Mouse (Mus musculus) lung, embryonic 16.5 days (tissue): ENCODE data around the gene Rgl1. TPM values are rescaled to one million over a fixed set of nuclear protein-coding genes. Genes with fewer than 3 reads are reported as not detected.

Experiments
- ATAC-seq: fragments of 200-750 bp; cut with Nextera tagmentation; 2 replicates; pipeline ENCODE4 v1.8.0; 2017; ENCODE audit warnings: low read depth, mild to moderate bottlenecking, moderate library complexity
- H3K27ac ChIP-seq: fragments of 300-500 bp; sonication (generic); 2 replicates; pipeline ENCODE4 v1.5.1; 2014; ENCODE audit warnings: mild to moderate bottlenecking, control low read depth, low read length
- H3K27me3 ChIP-seq: fragments of 300-500 bp; sonication (generic); 2 replicates; pipeline ENCODE4 v1.6.1; 2014; ENCODE audit warnings: low read depth, low read length, mixed read lengths; ENCODE audit not compliant: control insufficient read depth, insufficient read depth
- H3K36me3 ChIP-seq: fragments of 300-500 bp; sonication (generic); 2 replicates; pipeline ENCODE4 v1.6.1; 2014; ENCODE audit warnings: low read length; ENCODE audit not compliant: control insufficient read depth, insufficient read depth
- H3K4me1 ChIP-seq: fragments of 300-500 bp; sonication (generic); replicated peaks from 2 replicates; pipeline ENCODE4 v1.6.1; 2014; ENCODE audit warnings: low read length, mixed read lengths; ENCODE audit not compliant: control insufficient read depth, insufficient read depth
- H3K4me2 ChIP-seq: fragments of 300-500 bp; sonication (generic); 2 replicates; pipeline ENCODE4 v1.6.1; 2014; ENCODE audit warnings: low read depth, low read length, control low read depth
- H3K4me3 ChIP-seq: fragments of 300-500 bp; sonication (generic); 2 replicates; pipeline ENCODE4 v1.5.1; 2014; ENCODE audit warnings: mild to moderate bottlenecking, low read length, control low read depth
- H3K9ac ChIP-seq: fragments of 300-500 bp; sonication (generic); 2 replicates; pipeline ENCODE4 v1.6.1; 2014; ENCODE audit warnings: low read length, control low read depth
- H3K9me3 ChIP-seq: fragments of 300-500 bp; sonication (generic); 2 replicates; pipeline ENCODE4 v1.6.1; 2016; ENCODE audit warnings: low read length; ENCODE audit not compliant: control insufficient read depth
- WGBS: fragments of 180-500 bp; shearing (Covaris S2); extraction: QIAGEN DNeasy Blood & Tissue Kit; methylation state at CpG from one replicate; pipeline ENCODE4 v1.1.7; 2014; 5-methylcytosine and 5-hydroxymethylcytosine counted together
- polyA plus RNA-seq: library from polyadenylated mRNA; unstranded; fragments of >200 nt; fragmentation: Nextera tagmentation; extraction: Ambion mirVana; gene quantifications from 2 replicates; pipeline ENCODE4 v1.2.1, GENCODE M21; 2015

The Rgl1 gene
- polyA plus RNA-seq, 1 experiment from 2014 or later: 53.4 TPM

GRCm38 (mm10) chr1:152571340-152571739 lies 194.8 kb downstream of the Rgl1 start:
- Histone ChIP-seq H3K9me3 (no peaks in the 10 kb centered on the region), H3K9ac (no peak overlapping the region), H3K4me3 (no peak overlapping the region), H3K4me1 (peaks cover 36% of the 10 kb centered on the region), H3K4me2 (no peak overlapping the region), H3K27me3 (no peaks in the 10 kb centered on the region), H3K36me3 (no peaks in the 10 kb centered on the region; the same call in 1 of the 2 replicates), H3K27ac (peak overlapping the region; percentile 37; the same call in 1 of the 2 replicates)
- ATAC-seq: peak; percentile 19; the same call in 1 of the 2 replicates
- 75% methylated on average over 14 of the region's 14 CpGs for WGBS

DNA sequence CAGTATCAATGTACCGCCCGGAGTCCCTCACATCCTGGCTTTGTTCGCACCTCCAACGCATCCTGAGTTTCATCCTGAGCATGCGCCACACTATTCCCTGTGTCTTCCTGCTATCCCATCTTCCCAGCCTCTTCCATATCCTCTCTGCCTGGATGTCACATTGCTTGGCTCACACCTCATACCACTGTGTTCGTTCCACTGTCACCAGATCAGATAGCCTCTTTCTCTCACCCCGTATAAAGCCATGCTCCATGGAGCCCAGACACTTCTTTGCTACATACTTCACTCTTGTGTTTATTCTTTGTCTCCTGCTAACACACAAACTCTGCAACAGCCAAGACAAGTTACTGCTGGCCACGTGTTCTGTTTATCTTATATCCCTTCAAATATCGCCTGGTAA lies 195.5 kb downstream of the Rgl1 start:
- Histone ChIP-seq H3K27ac (no peak overlapping the region), H3K27me3 (no peaks in the 10 kb centered on the region), H3K9ac (no peak overlapping the region), H3K4me3 (no peak overlapping the region), H3K9me3 (no peaks in the 10 kb centered on the region), H3K36me3 (no peaks in the 10 kb centered on the region; the same call in 1 of the 2 replicates), H3K4me1 (peaks cover 40% of the 10 kb centered on the region), H3K4me2 (no peak overlapping the region)
- peak; percentile 86 for ATAC-seq
- WGBS: 52% methylated on average over 9 of the region's 9 CpGs

DNA sequence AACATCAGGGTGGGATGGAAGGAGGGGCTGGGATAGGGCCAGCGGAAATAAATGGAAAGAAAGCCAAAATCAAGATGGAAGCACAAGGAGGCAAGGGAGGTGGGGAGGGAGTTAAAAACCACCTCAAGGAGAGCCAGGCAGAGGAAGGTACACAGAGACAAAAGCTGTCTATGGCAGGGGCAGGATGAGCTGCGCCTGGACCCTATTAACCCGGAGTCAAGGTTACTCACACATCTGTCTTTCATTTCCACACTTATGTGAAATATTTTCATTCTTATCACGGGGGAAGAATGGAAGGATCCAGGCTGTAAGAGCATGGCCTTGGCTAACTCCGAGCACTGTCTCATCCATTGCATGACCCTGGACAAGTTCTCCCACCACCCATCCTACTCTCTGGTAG lies 202.9 kb downstream of the Rgl1 start:
- Histone ChIP-seq H3K36me3 (no peaks in the 10 kb centered on the region), H3K4me3 (no peak overlapping the region), H3K27ac (no peak overlapping the region), H3K4me1 (peaks cover 12% of the 10 kb centered on the region), H3K9me3 (no peaks in the 10 kb centered on the region), H3K27me3 (no peaks in the 10 kb centered on the region), H3K4me2 (no peak overlapping the region), H3K9ac (no peak overlapping the region)
- ATAC-seq: no peak
- 76% methylated on average over 5 of the region's 5 CpGs for WGBS

DNA sequence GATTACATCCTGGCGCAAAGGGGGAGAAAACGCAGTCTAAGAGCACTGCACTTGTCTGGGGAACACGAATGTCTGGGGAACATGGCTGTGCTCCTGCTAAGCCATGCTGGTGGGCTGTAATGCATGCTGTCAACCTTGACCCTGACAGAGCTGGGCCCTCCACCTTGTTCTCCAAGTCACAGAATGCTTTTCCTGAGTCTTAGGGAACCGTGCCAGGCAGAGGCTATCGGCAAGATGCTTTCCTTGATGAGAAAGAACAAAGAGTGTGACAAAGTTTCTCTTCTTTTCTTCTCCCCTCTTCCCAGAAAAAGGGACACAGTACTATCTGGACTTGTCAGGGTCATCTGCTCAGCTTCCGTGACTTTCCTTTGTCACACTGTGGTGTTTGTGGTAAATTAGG lies 203.3 kb downstream of the Rgl1 start:
- H3K36me3 ChIP-seq: no peaks in the 10 kb centered on the region
- 70% methylated on average over 6 of the region's 6 CpGs for WGBS
- no peak overlapping the region for H3K27ac ChIP-seq
- H3K9ac ChIP-seq: no peak overlapping the region
- H3K4me2 ChIP-seq: no peak overlapping the region
- peaks cover 12% of the 10 kb centered on the region for H3K4me1 ChIP-seq
- ATAC-seq: no peak
- H3K4me3 ChIP-seq: no peak overlapping the region
- no peaks in the 10 kb centered on the region for H3K27me3 ChIP-seq
- H3K9me3 ChIP-seq: no peaks in the 10 kb centered on the region

- no peak for ATAC-seq
- Histone ChIP-seq H3K9ac (no peak overlapping the region), H3K4me2 (no peak overlapping the region), H3K9me3 (no peaks in the 10 kb centered on the region), H3K27ac (0 out of 2 replicates have a peak overlapping the region, but pooled peaks have one; percentile 4), H3K4me1 (peaks cover 23% of the 10 kb centered on the region), H3K36me3 (0 out of 2 replicates have a peak, but pooled peaks cover 1% of the 10 kb centered on the region), H3K4me3 (no peak overlapping the region), H3K27me3 (no peaks in the 10 kb centered on the region)
- 48% methylated on average over 5 of the region's 5 CpGs for WGBS
Observed at GRCm38 (mm10) chr1:152560477-152560876, 205.7 kb downstream of the Rgl1 start.

DNA sequence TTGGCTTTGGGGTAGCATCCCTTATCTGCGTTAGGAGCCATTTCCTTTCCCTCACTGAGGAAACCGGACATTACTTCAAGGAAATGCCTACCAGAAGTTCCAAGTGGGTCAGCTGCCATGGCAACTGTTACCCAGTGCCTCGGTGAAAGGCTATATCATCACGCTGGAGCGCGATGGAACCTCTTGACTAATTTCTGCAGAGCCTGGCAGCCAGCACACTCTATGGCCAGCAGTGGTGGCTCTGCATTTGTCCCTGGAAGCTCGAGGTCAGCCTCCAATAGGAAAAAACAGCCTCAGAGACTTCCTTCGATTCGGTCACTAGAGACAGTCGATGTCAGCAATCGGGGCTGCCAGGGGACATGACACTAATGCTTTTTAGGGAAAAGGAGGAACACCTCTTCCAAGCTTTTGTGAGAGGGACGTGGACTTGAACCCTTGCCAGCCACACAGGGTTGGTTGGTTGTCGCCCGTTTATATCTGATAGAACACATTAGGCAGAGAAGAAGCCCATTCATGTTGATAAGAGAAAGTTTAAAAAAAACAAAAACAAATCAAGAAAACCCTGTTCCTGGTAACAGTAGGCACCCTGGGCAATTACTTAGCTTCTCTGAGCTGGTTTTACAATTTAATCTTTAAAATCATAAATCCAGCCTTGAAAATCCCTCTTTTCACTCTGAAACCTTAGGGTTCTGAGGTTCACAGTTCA lies 209.4 kb downstream of the Rgl1 start:
- Histone ChIP-seq H3K36me3 (peaks cover 12% of the 10 kb centered on the region), H3K27ac (peak overlapping the region; percentile 91), H3K9me3 (no peaks in the 10 kb centered on the region), H3K4me2 (no peak overlapping the region), H3K4me3 (no peak overlapping the region), H3K27me3 (no peaks in the 10 kb centered on the region), H3K9ac (no peak overlapping the region), H3K4me1 (peaks cover 25% of the 10 kb centered on the region)
- WGBS: 30% methylated on average over 14 of the region's 14 CpGs
- ATAC-seq: peak; percentile 54

GRCm38 (mm10) chr1:152555944-152556573 lies 210.1 kb downstream of the Rgl1 start:
- Histone ChIP-seq H3K4me2 (no peak overlapping the region), H3K36me3 (peaks cover 14% of the 10 kb centered on the region), H3K4me3 (no peak overlapping the region), H3K27me3 (no peaks in the 10 kb centered on the region), H3K9me3 (no peaks in the 10 kb centered on the region), H3K9ac (peak overlapping the region; percentile 50; the same call in 1 of the 2 replicates), H3K27ac (peak overlapping the region; percentile 91), H3K4me1 (peaks cover 23% of the 10 kb centered on the region)
- peak; percentile 92 for ATAC-seq
- 12% methylated on average over 7 of the region's 7 CpGs for WGBS

- H3K36me3 ChIP-seq: peaks cover 14% of the 10 kb centered on the region
- H3K27me3 ChIP-seq: no peaks in the 10 kb centered on the region
- no peaks in the 10 kb centered on the region for H3K9me3 ChIP-seq
- ATAC-seq: no peak
- no peak overlapping the region for H3K27ac ChIP-seq
- peaks cover 34% of the 10 kb centered on the region for H3K4me1 ChIP-seq
- H3K4me2 ChIP-seq: no peak overlapping the region
- no peak overlapping the region for H3K9ac ChIP-seq
- WGBS: 79% methylated on average over 15 of the region's 15 CpGs
- no peak overlapping the region for H3K4me3 ChIP-seq
Observed at GRCm38 (mm10) chr1:152553912-152554547, 212.1 kb downstream of the Rgl1 start.

DNA sequence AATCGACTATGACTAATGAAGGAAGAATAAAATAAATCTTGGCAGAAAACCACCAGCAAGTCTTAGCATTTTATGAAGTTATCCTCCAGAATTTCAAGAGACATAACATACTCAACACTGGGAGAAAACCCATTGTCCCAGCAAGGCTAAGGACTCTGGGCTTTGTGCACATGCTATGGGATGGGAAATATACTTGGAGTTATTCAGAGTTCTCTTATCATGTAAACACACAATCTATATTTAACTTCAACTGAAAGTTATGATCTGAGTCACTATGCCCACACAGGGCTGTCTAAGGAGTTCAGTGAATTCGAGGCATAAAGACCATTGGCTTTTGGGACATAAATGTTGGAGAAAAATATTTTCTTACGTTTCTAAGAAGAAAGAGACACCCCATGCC lies 215.2 kb downstream of the Rgl1 start:
- H3K36me3 ChIP-seq: peaks cover 20% of the 10 kb centered on the region
- WGBS: 53% methylated on average over 3 of the region's 3 CpGs

More for the DNA sequence above, 215.2 kb downstream of the Rgl1 start:
- Histone ChIP-seq H3K4me1 (peaks cover 30% of the 10 kb centered on the region), H3K27ac (peak overlapping the region; percentile 25; the same call in 1 of the 2 replicates), H3K4me3 (no peak overlapping the region), H3K4me2 (no peak overlapping the region), H3K9ac (no peak overlapping the region), H3K27me3 (no peaks in the 10 kb centered on the region), H3K9me3 (no peaks in the 10 kb centered on the region)
- no peak for ATAC-seq
